Mouse (Mus musculus): ENCODE measurements around the gene Ankfn1.

Ankfn1 gene

DNA sequence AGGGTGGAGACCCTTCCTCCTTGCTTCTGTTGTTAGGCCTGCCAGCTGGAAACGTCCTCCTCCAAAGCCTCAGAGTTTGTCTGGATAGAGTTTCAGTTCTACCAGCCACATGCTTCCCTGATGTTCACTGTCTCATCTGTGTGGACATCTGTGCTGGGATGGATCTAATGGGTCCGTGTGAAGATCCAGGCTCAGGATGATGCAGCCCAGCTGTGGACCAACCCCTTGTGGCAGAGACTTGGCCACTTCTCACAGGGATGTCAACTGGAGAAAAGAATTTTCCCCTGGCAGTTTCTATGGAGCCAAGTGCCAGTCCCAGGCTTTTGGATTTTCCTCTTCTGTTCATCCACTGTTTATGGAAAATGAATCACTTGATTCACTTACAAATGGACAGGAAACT lies 100.5 kb downstream of the Ankfn1 start:
- no peak for DNase-seq (ENCODE audit: low read depth, low spot score)

DNA sequence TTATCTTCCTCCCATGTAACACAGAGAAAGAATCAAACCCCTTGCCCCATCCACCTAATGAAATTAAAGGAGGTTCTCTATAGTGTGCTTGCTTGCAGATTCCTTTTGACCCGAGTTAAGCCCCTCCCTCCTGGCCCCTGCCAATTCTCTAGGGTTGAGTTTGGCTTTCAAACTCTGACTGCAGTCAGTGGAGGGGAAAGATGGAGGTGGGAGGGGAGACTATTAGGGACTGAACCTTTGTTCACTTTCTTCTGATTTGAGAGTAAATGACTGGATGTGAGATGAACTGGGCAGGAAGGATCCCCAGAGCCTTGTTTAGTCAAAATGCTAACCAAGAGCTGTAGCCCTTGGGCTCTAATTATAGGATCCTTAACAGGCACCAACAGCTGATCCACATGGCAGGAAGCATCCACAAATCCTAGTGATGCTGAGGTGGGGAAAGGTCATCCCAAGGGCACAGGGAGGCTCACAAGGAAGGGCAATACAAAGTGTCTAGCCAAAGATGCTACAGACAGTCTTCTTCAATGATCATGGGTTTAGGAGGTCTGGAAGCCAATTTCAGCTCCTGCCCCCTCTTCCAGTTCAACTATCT lies 103.4 kb downstream of the Ankfn1 start:
- no peak for DNase-seq (ENCODE audit: low read depth, low spot score)

DNA sequence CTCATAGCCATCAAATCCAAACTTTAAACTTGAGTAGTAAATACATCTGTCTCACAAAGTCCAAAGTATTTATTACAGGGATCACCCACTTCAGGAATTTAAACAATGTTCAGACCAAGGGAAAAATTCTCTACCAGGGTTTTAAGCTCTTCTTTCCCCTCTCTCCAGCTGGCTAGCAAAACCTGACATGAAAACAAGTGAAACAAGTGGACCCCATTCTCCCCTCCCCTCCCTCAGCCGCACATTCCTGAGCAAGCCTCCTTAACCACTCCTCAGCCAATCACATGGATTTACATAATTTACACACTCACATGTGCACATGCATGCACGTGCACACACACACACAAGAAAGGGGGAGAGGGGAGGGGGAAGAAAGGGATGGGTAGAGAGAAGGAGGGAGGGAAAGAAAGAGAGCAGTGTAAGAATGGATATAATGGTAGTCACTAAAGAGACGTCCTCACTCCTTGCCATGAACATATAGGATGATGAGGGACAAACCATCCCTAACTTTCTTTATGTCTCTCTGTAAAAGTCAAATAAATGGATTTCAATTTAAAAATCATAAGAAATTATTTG lies 104.9 kb downstream of the Ankfn1 start:
- no peak for DNase-seq (ENCODE audit: low read depth, low spot score)

DNA sequence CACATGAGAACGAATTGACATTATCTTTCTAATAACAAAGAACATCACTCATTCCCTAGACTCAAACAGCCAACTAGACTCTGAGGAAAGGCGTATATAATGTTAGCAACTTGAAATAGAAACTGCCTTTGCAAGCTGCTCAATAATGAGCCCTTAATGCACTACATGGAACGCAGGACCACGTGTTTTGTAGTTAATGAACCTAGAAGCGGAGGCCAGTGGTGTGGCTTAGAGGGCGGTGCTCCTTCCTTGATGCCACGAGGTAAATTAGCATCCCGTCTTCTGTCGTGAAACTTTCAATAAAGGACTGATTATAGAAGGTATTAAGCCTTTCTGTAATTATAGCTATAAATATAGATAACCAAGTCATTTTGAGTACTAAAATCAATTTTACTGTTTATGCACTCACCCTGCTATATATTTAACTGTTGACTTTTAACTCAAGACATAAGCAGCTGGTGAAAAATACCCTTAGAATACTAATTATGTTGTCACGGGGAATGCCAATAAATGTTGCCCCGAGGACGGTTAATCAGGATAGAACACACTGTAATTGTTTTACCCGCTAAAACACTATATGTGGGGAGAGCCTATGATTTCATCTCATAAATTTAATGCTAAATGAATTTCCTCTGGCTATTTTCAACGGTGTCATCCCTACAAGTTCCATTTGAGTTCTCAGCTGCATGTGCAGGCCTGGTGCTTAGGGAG lies 112.1 kb downstream of the Ankfn1 start:
- DNase-seq (ENCODE audit: low read depth, low spot score), result no peak

DNA sequence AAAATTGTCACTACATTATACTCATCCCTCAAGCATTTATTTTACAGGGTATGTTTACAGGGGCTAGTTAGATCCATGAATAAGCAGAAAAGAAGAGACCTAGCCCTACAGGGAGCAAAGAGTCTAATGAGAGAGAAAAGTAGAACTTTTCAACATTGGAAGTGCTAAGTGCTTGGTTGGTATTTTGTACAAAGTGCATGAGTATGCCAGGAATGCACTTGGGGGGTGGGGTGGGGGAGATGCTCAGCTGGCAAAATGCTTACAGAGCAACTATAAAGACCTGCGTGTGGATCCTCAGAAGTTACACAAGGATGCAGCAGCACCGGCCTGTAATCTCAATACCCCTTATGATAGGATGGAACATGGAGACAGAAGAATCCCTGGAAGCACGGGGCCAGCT lies 118.4 kb downstream of the Ankfn1 start:
- no peak for DNase-seq (ENCODE audit: low read depth, low spot score)

DNA sequence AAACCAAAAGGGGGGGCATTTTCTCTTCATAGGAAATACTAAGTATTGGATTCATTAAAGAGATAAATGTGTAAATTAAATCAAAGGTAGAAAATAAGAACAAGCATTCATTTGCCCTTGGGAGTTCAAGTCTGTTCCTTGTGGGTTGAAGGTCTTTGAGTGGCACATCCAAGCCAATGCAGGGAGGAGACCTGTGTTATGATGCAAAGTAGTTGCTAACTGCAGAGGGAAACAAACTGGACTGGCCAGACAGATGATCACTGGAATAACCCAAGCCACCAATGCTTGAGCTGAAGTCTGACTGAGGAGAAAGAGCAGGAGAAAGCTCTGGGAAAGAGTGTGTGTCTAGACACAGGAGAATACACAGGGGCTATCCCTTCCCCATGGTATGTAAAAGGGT lies 120.9 kb downstream of the Ankfn1 start:
- DNase-seq (ENCODE audit: low read depth, low spot score), result no peak

DNA sequence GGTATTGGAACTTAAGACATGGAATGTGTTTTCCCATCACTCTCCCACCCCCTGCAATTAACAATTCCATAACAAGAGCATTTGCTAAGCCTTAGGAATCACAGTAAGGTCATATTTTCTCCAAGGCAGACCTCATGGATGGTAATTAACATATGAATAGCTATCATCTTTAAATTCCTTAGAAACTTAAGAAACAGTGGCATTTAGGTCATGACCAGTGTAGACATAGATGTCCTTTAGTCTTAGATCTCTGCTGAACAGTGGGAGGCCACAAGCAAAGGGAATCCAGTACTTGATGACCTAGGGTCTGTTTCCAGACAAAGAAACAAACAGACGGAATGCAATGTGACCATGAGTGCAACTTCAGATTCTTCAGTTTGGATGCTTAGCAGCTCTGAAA lies 141.7 kb downstream of the Ankfn1 start:
- DNase-seq (ENCODE audit: low read depth, low spot score), result no peak

DNA sequence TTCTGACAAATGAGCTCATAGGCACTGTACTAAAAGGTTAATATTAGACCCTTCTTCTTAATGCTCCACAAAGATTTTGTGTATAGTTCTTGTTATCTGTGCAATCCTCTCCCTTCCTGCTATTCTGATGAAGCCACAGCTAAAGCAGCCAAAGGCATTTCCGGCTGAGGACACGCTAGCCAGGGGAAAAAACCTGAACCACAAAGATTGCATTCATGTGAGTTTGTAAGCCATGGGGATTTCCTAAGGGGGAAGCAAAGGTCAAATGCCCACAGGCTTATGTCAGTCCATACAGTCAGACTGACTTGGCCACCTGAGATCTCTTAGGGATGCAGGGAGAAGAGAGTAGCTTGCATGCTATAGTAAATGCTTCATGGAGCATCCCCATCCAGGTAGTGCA lies 146.1 kb downstream of the Ankfn1 start:
- DNase-seq (ENCODE audit: low read depth, low spot score), result no peak

DNA sequence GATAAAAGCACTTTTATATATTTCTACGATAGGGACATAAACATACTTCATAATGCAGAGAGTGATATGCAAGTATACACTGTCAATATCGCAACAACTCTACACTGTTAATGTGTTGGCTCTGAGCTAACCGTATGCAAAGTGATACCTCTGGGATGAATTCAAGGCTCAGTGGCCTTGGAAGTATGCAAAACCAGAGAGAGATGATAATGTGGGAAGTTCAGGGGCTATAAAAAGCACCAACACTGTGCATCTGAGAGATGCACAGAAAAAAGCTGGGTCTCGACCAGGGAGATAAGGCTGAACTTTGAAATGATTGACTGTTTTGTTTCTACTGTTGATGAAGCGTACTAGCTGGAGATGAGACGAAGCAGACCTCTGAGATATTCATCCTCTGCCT lies 148.9 kb downstream of the Ankfn1 start:
- no peak for DNase-seq (ENCODE audit: low read depth, low spot score)

DNA sequence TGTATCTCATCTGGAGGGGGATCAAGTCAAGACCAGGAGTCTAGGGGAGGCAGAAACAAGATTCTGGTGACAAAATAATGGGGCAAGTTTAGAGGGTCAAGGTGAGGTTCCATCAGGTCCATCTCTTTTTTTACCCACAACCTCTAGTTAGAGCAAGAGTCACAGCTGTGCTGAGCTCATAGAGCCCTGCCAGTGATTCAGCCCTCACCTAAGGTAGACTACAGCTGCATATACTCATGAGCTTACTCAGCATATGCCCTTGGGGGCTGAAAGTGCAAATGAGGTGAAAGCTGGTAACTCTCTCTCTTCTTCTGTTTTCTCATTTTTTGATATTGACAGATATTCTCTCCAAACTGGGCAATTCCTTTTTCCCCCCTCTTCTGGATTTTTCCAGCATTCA lies 150.2 kb downstream of the Ankfn1 start:
- DNase-seq (ENCODE audit: low read depth, low spot score), result no peak

DNA sequence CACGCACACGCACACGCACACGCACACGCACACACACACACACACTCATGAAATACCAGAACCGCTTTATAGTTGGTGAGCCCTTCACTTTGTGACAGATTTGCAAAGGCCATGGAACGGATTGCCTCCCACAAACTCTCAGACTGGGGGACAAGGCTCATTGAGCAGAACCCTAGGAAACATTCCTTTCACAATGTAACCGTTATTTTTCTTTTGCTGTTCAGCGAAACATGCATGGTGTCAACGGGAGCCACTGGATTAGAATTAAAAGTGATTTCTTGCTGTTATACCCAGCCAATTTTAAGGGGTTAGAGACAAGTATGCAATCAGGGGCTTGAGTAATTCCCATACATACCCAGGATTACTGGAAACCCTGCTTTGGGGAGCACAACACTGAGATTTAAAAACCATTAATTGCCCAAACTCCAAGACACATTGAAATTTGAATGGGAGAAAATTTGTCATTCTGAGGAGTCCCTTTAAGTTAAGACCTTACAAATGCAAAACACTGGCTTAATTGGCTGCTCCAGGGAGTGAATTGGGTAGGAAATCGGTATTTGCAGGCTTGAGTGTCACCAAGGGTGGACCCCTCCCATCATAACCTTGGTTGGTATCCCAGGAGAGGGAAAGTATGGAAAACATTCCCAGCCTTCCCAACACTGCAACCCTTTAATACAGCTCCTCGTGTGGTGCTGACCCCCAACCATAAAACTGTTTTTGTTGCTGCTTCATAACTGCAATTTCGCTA lies 153.6 kb downstream of the Ankfn1 start:
- no peak for DNase-seq (ENCODE audit: low read depth, low spot score)

DNA sequence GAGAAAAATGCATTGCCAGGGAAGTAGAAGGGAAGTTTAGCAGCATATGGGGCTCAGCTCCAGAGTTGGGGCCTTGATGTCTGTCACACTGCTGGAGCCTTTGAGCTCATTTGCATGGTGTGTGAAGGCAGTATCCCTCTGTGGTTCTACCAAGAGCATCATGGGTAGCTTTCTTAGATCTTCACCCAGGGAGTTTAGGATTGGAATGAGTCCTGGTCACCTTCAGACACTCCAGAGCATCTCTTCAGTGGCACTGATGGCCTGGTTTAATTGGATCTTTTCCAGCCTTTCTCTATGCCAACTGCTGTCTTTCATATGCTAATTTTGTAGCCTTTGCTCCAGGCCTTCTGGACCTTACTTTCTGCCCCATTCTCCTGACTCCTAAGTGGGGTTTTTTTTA lies 157.5 kb downstream of the Ankfn1 start:
- no peak for DNase-seq (ENCODE audit: low read depth, low spot score)

DNA sequence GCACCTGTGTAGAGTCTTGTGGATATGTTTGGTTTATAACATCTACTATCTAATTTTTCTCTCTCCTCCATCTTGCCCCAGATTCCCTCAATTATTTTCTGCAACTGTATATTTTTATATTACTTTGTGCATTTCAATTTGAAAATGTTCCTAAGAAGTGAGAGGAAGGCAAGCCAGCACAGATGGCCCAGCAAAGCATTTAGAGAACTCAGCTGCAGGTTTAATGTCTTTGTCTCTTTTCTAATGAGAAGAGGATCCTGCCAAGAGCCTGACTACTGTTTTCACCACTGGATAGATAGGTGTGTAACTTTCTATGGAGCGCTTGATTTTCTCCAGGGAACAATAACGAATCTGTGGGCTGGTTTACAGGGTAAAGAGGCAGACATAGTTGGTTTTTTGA lies 161.6 kb downstream of the Ankfn1 start:
- DNase-seq (ENCODE audit: low read depth, low spot score), result no peak

DNA sequence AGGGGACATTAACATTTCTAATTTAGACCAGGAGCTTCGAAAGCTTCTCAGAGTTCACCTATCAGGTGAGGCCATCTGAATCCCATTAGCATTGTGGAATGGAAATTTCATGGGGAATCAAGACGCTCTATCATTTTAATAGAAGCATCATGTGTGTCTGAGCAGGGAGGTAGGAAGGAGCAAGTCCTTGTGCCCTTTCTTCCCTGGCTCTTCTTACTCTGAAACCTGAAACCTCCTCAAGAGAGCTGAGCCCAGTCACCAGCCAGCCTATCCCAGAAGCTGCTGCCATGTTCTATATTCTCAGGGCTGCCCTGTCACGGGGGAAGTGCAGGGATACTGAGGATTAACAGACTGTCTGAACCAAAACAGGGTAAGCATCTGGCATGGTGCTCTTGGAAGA lies 165.9 kb downstream of the Ankfn1 start:
- DNase-seq (ENCODE audit: low read depth, low spot score), result no peak

DNA sequence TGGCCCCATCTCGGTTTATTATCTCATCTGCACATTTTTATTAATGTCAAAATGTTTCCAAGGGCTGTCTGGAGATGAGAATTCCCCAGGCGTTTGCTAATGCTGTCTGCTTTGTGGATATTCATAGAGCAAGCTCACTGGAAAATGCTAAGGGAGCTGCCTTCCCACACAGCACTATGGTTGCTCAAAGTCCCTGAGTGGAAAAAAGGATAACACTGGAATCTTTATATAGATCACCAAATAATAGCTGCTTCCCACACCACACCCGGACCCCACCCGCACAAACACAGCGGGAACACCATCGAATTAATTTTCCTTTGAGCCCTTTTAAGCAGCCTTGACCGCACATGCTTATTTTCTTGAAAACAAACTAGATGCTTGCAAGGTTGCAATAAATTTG lies 169.4 kb downstream of the Ankfn1 start:
- DNase-seq (ENCODE audit: low read depth, low spot score), result no peak

DNA sequence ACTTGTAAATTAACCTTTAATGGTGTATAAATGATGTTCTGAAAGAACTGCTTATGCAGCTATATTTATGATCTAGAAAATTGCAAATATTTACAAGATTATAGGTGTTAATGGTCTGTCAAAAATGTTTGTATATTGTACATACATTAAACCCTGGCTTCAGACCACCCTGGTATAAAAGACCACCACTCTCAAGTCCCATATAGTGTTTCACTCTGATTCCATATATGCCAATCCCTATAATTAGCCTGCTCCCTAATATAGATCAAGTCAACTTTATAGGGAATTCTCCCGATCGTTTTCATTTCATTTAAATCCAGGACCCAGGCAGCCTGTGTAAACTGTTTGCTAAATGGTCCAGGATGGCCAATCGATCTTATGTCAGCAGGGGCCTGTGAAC lies 170.2 kb downstream of the Ankfn1 start:
- no peak for DNase-seq (ENCODE audit: low read depth, low spot score)

DNA sequence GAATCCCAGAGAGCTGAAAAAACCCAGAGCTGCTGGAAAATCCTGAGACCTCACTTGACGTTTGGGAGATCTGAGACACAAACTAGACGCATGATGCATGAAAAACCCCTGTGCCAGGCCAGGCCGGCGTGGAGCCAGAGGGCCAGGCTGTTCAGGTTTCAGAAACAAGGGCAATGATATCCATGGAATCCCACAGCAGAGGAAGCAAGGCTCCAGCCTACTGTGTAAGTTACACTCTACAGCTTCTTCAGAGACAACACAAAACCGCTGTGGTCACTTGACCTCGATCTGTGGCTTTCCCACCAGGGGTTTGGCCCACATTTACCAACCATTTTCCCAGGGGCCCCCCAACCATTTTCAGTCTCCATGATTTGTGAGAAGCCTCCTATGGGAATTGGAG lies 171.1 kb downstream of the Ankfn1 start:
- DNase-seq (ENCODE audit: low read depth, low spot score), result no peak

DNA sequence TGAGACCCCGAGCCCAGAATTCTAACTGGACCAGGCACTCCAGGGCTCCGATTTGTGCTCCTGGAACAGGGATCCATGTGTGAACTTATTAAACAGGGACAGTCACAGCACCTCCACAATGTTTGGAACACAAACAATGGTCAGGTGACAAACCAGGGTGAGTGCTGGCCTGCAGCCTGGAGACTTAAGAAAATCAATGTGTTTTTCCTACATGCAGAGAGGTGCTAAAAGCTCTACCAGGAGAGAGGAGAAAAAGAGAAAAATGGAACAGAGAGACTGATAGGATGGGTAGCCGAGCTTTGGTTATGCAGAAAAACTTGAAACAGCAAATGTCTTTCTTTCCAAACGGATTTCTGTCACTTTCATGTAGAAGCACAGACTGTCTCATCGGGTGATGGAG lies 174.5 kb downstream of the Ankfn1 start:
- no peak for DNase-seq (ENCODE audit: low read depth, low spot score)

DNA sequence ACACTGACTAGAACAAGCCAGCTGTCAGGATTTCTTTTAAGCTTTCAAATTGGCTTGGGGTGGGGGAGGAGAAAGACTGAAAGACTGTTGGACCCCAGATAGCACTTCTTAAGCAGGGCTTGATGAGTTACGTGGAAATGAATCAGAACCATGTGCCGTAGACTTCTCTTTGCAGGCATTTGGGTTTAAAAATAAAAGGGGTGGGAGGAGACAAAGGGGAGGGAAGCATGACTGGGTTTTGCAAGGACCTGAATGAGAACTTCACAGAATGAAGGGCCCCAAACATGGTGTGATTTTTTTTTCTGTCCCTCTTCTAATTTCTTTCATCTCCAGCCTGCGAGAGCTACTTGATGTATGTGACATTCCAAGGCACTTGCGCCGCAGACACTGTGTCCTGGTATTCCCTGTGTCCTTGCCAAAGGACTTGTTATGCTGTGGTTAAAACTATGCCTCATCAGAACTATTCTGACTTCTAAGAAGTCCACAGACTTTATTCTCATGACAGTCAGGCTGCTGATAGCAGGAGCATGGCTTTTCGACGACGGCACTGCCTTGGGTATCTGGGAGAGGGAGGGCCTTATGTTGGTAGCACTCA lies 176.4 kb downstream of the Ankfn1 start:
- DNase-seq (ENCODE audit: low read depth, low spot score), result no peak

DNA sequence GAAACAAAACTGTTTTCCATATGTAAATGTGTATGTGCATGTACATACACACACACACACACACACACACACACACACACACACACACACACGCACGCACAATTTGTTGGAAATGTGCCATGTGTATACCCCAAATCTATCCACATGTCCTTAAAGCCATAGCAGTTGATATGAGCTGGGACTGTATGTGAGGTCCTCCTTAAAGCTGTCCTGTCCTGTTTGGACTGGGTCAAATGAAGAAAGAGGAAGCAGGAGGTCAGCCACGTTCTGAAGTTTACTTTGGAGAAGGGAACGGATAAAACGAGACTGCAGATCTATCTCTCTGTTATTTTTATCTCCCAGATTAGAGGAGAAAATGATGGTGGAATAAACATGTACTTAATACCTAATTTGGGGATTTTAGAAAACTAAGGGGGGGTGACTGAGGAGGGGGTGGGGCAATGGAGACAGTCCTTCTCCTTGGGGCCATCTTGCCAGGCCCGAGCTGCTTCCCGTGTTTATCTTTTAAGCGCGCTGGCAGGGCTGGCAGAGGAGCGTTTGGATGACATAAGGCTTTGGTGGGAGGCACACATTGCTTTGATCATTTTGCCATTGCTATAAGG lies 187.1 kb downstream of the Ankfn1 start:
- DNase-seq (ENCODE audit: low read depth, low spot score), result no peak

DNA sequence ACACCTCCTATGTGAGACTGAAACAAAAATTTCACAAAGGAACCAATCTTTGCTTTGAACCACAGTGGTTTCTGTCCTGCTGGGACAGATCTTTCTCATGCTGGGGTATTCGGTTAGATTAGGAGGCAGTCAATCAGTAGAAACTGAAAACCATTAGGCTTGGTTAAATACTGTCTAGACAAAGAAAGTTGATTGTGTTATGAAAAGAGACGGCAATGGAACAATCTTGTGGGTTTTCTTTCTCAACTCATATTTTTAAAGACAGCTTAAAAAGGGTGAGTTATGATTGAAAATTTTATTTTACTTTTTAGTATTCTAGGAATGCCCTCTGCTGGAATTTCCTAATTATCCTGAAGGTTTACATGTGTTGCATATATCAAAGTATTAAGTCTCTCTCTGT lies 191.1 kb downstream of the Ankfn1 start:
- no peak for DNase-seq (ENCODE audit: low read depth, low spot score)

DNA sequence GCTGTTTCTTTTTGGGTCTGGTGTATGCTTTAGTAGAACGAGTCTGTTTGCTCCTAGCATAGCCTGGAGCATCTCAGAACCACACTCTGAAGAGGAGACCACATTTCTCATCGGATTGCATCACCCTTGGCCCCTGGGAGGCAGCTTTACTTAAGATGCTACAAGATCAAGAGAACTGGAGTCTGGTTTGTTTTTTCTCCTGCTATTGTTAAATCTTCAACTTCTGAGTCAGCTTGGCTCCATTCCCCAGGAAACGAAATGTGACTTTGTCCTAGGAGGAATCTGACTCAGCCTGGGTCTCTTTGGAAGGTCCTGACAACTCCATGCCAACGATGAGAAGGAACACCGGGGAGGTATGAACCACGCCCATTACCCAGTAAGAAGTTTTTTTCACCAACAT lies 197.6 kb downstream of the Ankfn1 start:
- no peak for DNase-seq (ENCODE audit: low read depth, low spot score)
